Mouse (Mus musculus) E14TG2a.4 (cell line): Measurements from ENCODE around the gene Gpat3.

Experiments
- CTCF ChIP-seq: conservative IDR thresholded peaks from 2 replicates; pipeline ENCODE4 v1.5.1; 2014; ENCODE audit warnings: low read length
- NANOG ChIP-seq: IDR thresholded peaks from 2 replicates; pipeline ENCODE4 v1.6.1; 2014; ENCODE audit warnings: borderline replicate concordance, low read length, mixed read lengths
- POU5F1 ChIP-seq: IDR thresholded peaks from 2 replicates; pipeline ENCODE4 v1.6.1; 2014; ENCODE audit warnings: low read length, borderline replicate concordance

DNA sequence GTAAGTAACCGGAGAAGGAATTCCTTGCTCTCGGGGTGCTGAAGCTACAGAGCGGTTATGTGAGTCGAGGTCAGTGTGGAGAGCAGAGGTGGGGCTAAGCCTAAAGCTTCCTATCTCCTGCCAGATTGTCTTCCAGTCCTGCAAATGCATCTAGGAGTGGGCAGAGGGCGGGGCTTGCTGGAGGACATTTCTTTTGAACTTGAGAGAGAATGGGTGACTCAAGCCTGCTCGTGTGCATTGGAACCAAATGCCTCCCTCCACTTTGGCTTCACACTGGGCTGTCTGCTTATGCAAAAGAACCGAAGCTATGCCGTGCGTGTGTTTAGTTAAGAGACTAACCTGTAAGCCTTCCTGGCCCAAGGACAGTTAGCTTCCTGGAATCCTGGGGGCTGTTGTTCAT lies 67.8 kb downstream of the Gpat3 start:
- TF ChIP-seq CTCF, result no peak
- TF ChIP-seq NANOG, result no peak
- TF ChIP-seq POU5F1, result no peak
